20 mouse cellular contexts compared by ENCODE assay signal in genomic region chr8:94980176-94980575, GRCm38 (mm10). TPM values are rescaled to one million over a fixed set of nuclear protein-coding genes. Genes with fewer than 3 reads are reported as not detected.
DNase-seq lines count a peak whose midpoint lies in the region; ATAC-seq and TF ChIP-seq lines count a peak whose summit lies in the region.
"Had no signal": no experiment of that assay in that cellular context is flagged by ENCODE, and none has a peak within 500 bp of the region (broad histone marks: within the 10 kb centered on the region; RNA-seq: fewer than 3 reads in every experiment).

No protein-coding gene starts in this region.

- CTCF ChIA-PET in Patski (lab: Charles Lee): interaction anchor here (0.5 kb wide), 1 partner anchor 30 kb away, joined by 3 read pairs; no protein-coding TSS in a partner anchor

- H3K4me3 ChIP-seq in heart, embryonic 16.5 days (ENCODE audit: low read length): no peak overlapping the region
- H3K4me3 ChIP-seq in kidney, embryonic 14.5 days (ENCODE audit: low read length): no peak overlapping the region
- H3K4me3 ChIP-seq in liver, embryonic 12.5 days: no peak overlapping the region
- H3K4me3 ChIP-seq: hindbrain, embryonic 13.5 days; midbrain, embryonic 10.5 days had no signal

- WGBS in heart, embryonic 16.5 days: 76% methylated on average over 5 of the region's 5 CpGs
- WGBS in kidney, embryonic 14.5 days: 71% methylated on average over 5 of the region's 5 CpGs
- 78% methylated on average over 5 of the region's 5 CpGs for WGBS in liver, embryonic 12.5 days (ENCODE audit: insufficient replicate concordance)

- H3K27me3 ChIP-seq in heart, embryonic 16.5 days (ENCODE audit: control insufficient read depth, insufficient read depth, low read length): peaks cover 6% of the 10 kb centered on the region
- no peaks in the 10 kb centered on the region for H3K27me3 ChIP-seq in Patski
- 0 out of 2 replicates have a peak, but pooled peaks cover 3% of the 10 kb centered on the region for H3K27me3 ChIP-seq in kidney, embryonic 14.5 days (ENCODE audit: control insufficient read depth, insufficient read depth, low read length)
- peaks cover 8% of the 10 kb centered on the region; the same call in 1 of the 2 replicates for H3K27me3 ChIP-seq in liver, embryonic 12.5 days (replicated peaks)

- no peak overlapping the region for H3K27ac ChIP-seq in heart, embryonic 16.5 days (ENCODE audit: low read length)
- peak overlapping the region; percentile 66; the same call in 1 of the 2 replicates for H3K27ac ChIP-seq in kidney, embryonic 14.5 days (ENCODE audit: low read depth, low read length)
- H3K27ac ChIP-seq in liver, embryonic 12.5 days: peak overlapping the region; percentile 38; the same call in 1 of the 2 replicates
- H3K27ac ChIP-seq: hindbrain, embryonic 13.5 days had no signal

- peak overlapping the region; percentile 5; the same call in 1 of the 2 replicates for H3K4me2 ChIP-seq in heart, embryonic 16.5 days (ENCODE audit: low read depth, low read length)
- H3K4me2 ChIP-seq in kidney, embryonic 14.5 days (replicated peaks; ENCODE audit: low read depth, low read length): no peak overlapping the region
- H3K4me2 ChIP-seq in liver, embryonic 12.5 days: peak overlapping the region; percentile 29
- H3K4me2 ChIP-seq: hindbrain, embryonic 13.5 days had no signal

- H3K4me1 ChIP-seq in heart, embryonic 16.5 days (ENCODE audit: control insufficient read depth, insufficient read depth, low read length): peaks cover 33% of the 10 kb centered on the region
- peaks cover 25% of the 10 kb centered on the region for H3K4me1 ChIP-seq in kidney, embryonic 14.5 days (ENCODE audit: control insufficient read depth, insufficient read depth, low read length)
- H3K4me1 ChIP-seq in liver, embryonic 12.5 days: peaks cover 91% of the 10 kb centered on the region

- H3K9me3 ChIP-seq in heart, embryonic 16.5 days (replicated peaks; ENCODE audit: control insufficient read depth, low read length): no peaks in the 10 kb centered on the region
- H3K9me3 ChIP-seq in kidney, embryonic 14.5 days (ENCODE audit: control insufficient read depth, low read length): no peaks in the 10 kb centered on the region
- no peaks in the 10 kb centered on the region for H3K9me3 ChIP-seq in liver, embryonic 12.5 days (replicated peaks)
- H3K9me3 ChIP-seq: hindbrain, embryonic 13.5 days; midbrain, embryonic 10.5 days had no signal

- no peak overlapping the region; the same call in 1 of the 2 replicates for H3K9ac ChIP-seq in heart, embryonic 16.5 days (ENCODE audit: low read length)
- no peak overlapping the region for H3K9ac ChIP-seq in kidney, embryonic 14.5 days (ENCODE audit: low read depth, low read length)
- peak overlapping the region; percentile 20; the same call in 1 of the 2 replicates for H3K9ac ChIP-seq in liver, embryonic 12.5 days
- H3K9ac ChIP-seq: hindbrain, embryonic 13.5 days had no signal

- TF ChIP-seq CTCF in Patski (IDR thresholded peaks at IDR 0.05): no peak

- H3K36me3 ChIP-seq in heart, embryonic 16.5 days (ENCODE audit: control insufficient read depth, insufficient read depth): no peaks in the 10 kb centered on the region
- H3K36me3 ChIP-seq in kidney, embryonic 14.5 days (ENCODE audit: control insufficient read depth, insufficient read depth, low read length): no peaks in the 10 kb centered on the region
- no peaks in the 10 kb centered on the region for H3K36me3 ChIP-seq in liver, embryonic 12.5 days
- H3K36me3 ChIP-seq: hindbrain, embryonic 13.5 days; midbrain, embryonic 10.5 days had no signal

- POLR2A ChIA-PET in Patski (lab: Charles Lee): interaction anchor here (0.6 to 1.3 kb wide), 3 partner anchors 9 to 25 kb away, joined by 3 to 5 read pairs (median 3); no protein-coding TSS in a partner anchor

- in situ Hi-C loops in Patski (cut with MboI; ENCODE audit: low pct_unique_long_range_greater_than_20kb): no loop called here

- ATAC-seq in heart, embryonic 16.5 days (replicated peaks; ENCODE audit: extremely low read depth, insufficient read depth, low FRiP score): no peak
- peak; percentile 13 for ATAC-seq in Patski
- 0 out of 2 replicates have a peak, but pooled peaks have one; percentile 10 for ATAC-seq in kidney, embryonic 14.5 days (ENCODE audit: low FRiP score, low TSS enrichment)
- no peak for ATAC-seq in liver, embryonic 12.5 days
- ATAC-seq: forebrain, embryonic 14.5 days; intestine, embryonic 16.5 days had no signal

- no peak for DNase-seq in heart, adult 9 months (ENCODE audit: low spot score in 2 of 2)
- DNase-seq in Patski (ENCODE audit: low read depth, low spot score): no peak
- DNase-seq in adrenal gland, postnatal 25 days: no peak
- DNase-seq in cerebellum, adult 8-10 months: no peak
- DNase-seq in layer of hippocampus, adult 9-11 months: no peak
- DNase-seq: cerebellum, adult 11-12 months; layer of hippocampus, postnatal 36 days; lung, adult 18-20 months; right cerebral cortex, adult 18-20 months; thymus, postnatal 25 days had no signal

RNA-seq across cellular contexts. Expression of gene Adgrg1, which starts 5.6 kb away (rescaled TPM):
- polyA plus RNA-seq in heart, embryonic 16.5 days (2015; fragmentation: Nextera tagmentation; extraction: Ambion mirVana): 12.0 and 18.0 TPM in 2 replicates
- 294 TPM for polyA plus RNA-seq in Patski (2021)
- polyA plus RNA-seq in kidney, embryonic 14.5 days (2014; fragmentation: Nextera tagmentation; extraction: Ambion mirVana): 15.5 and 31.3 TPM in 2 replicates
- 78.5 and 80.9 TPM in 2 replicates for polyA plus RNA-seq in liver, embryonic 12.5 days (2016; fragmentation: Nextera tagmentation; extraction: Ambion mirVana)
- 11.7 and 20.7 TPM in 2 replicates for total RNA-seq in adrenal gland, postnatal 25 days (2021)

RNA-seq across cellular contexts. Expression of gene Adgrg3, which starts 37.3 kb away (rescaled TPM):
- polyA plus RNA-seq in heart, embryonic 16.5 days (2015; fragmentation: Nextera tagmentation; extraction: Ambion mirVana): 4.9 and 5.2 TPM in 2 replicates
- polyA plus RNA-seq in Patski (2021): 0.31 TPM
- polyA plus RNA-seq in kidney, embryonic 14.5 days (2014; fragmentation: Nextera tagmentation; extraction: Ambion mirVana): 2.9 and 3.8 TPM in 2 replicates
- polyA plus RNA-seq in liver, embryonic 12.5 days (2016; fragmentation: Nextera tagmentation; extraction: Ambion mirVana): 7.9 and 8.7 TPM in 2 replicates
- 3.0 and 4.2 TPM in 2 replicates for total RNA-seq in adrenal gland, postnatal 25 days (2021)

RNA-seq across cellular contexts. Expression of gene Adgrg5, which starts 56.7 kb away (rescaled TPM):
- polyA plus RNA-seq in heart, embryonic 16.5 days (2015; fragmentation: Nextera tagmentation; extraction: Ambion mirVana): 0.71 and 1.4 TPM in 2 replicates
- not detected for polyA plus RNA-seq in Patski (2021)
- not detected in 2 replicates for polyA plus RNA-seq in kidney, embryonic 14.5 days (2014; fragmentation: Nextera tagmentation; extraction: Ambion mirVana)
- 0.90 and 0.91 TPM in 2 replicates for polyA plus RNA-seq in liver, embryonic 12.5 days (2016; fragmentation: Nextera tagmentation; extraction: Ambion mirVana)
- total RNA-seq in adrenal gland, postnatal 25 days (2021): 0.33 and 0.76 TPM in 2 replicates
- total RNA-seq: gastrocnemius, adult 18-20 months; granulocyte monocyte progenitor cell, adult 5-6 weeks; layer of hippocampus, postnatal 36 days; left cerebral cortex, postnatal 36 days had no signal
- polyA plus RNA-seq: forebrain, embryonic 14.5 days; hindbrain, embryonic 13.5 days had no signal

Comparison
In these comparisons a context has a peak if more than half of its experiments do, and no peak if none do; other contexts are left out.
1. ATAC-seq: peak in Patski (single experiment) and kidney, embryonic 14.5 days (single experiment); none in heart, embryonic 16.5 days (single experiment) and liver, embryonic 12.5 days (single experiment).